Mouse (Mus musculus): Measurements from ENCODE around the gene Il21r.

- no peak for TF ChIP-seq CTCF (IDR thresholded peaks at IDR 0.05; ENCODE audit: low read depth)
- no peak for TF ChIP-seq EP300 (IDR thresholded peaks at IDR 0.05; ENCODE audit: low read depth)
Measured at GRCm38 (mm10) chr7:125599373-125599973, 3.8 kb upstream of the Il21r start.
